Mouse (Mus musculus): ENCODE measurements at regions not wholly inside any gene's neighbourhood (a gene's known extent, or its start where the extent isn't known, plus 50 kb on each side); places are given as distances from the start of the nearest gene placed in this dataset.

GRCm38 (mm10) chr9:59231947-59232346, 59.4 kb upstream of the Adpgk start:
- TF ChIP-seq CTCF (conservative IDR thresholded peaks at IDR 0.05; ENCODE audit: insufficient read depth, insufficient read length, low read depth, low read length) (no peak), POLR2A (IDR thresholded peaks at IDR 0.05; ENCODE audit: low read depth, low read length) (no peak)

Measured in kidney, adult 2 months (tissue).